Mouse (Mus musculus): ENCODE results near the gene Rgs8. TPM values are rescaled to one million over a fixed set of nuclear protein-coding genes. Genes with fewer than 3 reads are reported as not detected.

Rgs8 gene
- polyA plus RNA-seq, 1 experiment from 2014 or later: 0.14 TPM

DNA sequence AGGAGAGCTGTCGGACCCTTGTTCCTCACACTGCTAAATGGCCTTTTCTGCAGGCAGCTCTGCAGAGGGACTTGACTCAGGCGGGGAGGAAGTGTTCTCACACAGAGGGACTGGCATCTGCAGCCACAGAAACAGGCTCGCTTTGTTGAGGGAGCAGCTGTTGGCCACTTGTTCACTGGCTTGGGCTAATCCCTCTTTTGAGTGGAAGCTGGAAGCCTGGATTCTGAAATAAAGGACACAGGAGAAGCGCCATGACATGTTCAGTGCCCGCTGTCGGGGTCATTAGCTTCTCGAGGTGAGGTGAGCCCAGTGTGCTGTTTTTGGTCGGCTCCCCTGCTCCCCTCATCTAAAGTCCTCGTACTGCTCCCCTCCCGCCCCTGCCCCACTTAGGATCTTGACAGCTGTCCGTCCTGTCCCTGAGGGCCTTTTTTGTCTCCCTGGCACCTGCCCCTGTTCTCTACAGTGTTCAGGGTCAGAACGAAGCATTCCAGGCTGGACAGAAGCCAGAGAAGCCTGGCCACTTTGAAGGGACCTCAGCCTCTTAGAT lies 50.7 kb downstream of the Rgs8 start:
- no peak overlapping the region for H3K27ac ChIP-seq (ENCODE audit: low read depth)
- ATAC-seq (ENCODE audit: insufficient read depth) (no peak), DNase-seq (peak; percentile 40)
- 13% methylated on average over 12 of the region's 12 CpGs for WGBS
- no peaks in the 10 kb centered on the region for H3K36me3 ChIP-seq (ENCODE audit: insufficient read depth)
- no peak overlapping the region for H3K4me2 ChIP-seq
- no peaks in the 10 kb centered on the region for H3K9me3 ChIP-seq (ENCODE audit: low read depth, low read length)
- no peaks in the 10 kb centered on the region for H3K27me3 ChIP-seq (ENCODE audit: insufficient read depth, low read length)
- 0 out of 2 replicates have a peak, but pooled peaks cover 2% of the 10 kb centered on the region for H3K4me1 ChIP-seq (ENCODE audit: insufficient read depth)
- TF ChIP-seq CTCF (IDR thresholded peaks at IDR 0.05; ENCODE audit: low read depth): no peak
- H3K9ac ChIP-seq: no peak overlapping the region
- no peak overlapping the region for H3K4me3 ChIP-seq (ENCODE audit: low read depth, low read length)

DNA sequence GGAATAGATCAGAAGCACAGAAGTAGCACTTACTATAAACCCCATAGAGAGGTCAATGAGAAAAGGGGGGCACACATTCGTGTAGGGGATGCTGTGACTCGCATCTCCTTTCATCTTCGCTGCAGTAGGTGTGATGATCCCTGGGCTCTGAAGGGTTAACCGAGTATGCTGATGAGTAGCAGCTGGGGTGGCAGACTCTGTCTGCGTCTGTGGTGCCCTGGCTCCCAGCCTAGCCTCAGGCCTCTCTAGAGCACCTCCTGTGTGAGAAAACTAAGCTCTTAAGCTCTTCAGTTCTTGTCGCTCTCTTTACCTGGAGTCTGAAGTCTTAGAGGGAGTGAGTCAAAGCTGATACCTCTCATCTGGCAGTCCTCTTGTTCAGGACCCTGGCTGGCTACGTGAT lies 51.3 kb downstream of the Rgs8 start:
- 0 out of 2 replicates have a peak, but pooled peaks cover 2% of the 10 kb centered on the region for H3K4me1 ChIP-seq (ENCODE audit: insufficient read depth)
- DNase-seq (no peak), ATAC-seq (ENCODE audit: insufficient read depth) (no peak)
- no peak for TF ChIP-seq CTCF (IDR thresholded peaks at IDR 0.05; ENCODE audit: low read depth)
- H3K4me3 ChIP-seq (ENCODE audit: low read depth, low read length): no peak overlapping the region
- no peaks in the 10 kb centered on the region for H3K9me3 ChIP-seq (ENCODE audit: low read depth, low read length)
- no peak overlapping the region for H3K4me2 ChIP-seq
- H3K27me3 ChIP-seq (ENCODE audit: insufficient read depth, low read length): no peaks in the 10 kb centered on the region
- 16% methylated on average over 7 of the region's 7 CpGs for WGBS
- H3K27ac ChIP-seq (ENCODE audit: low read depth): no peak overlapping the region
- no peak overlapping the region for H3K9ac ChIP-seq
- H3K36me3 ChIP-seq (ENCODE audit: insufficient read depth): no peaks in the 10 kb centered on the region

GRCm38 (mm10) chr1:153704996-153705395 lies 52.2 kb downstream of the Rgs8 start:
- H3K36me3 ChIP-seq (ENCODE audit: insufficient read depth): no peaks in the 10 kb centered on the region
- H3K27ac ChIP-seq (ENCODE audit: low read depth): no peak overlapping the region
- no peak overlapping the region for H3K9ac ChIP-seq
- no peak for DNase-seq
- no peak overlapping the region for H3K4me2 ChIP-seq
- H3K4me3 ChIP-seq (ENCODE audit: low read depth, low read length): no peak overlapping the region
- H3K27me3 ChIP-seq (ENCODE audit: insufficient read depth, low read length): no peaks in the 10 kb centered on the region
- no peak for TF ChIP-seq CTCF (IDR thresholded peaks at IDR 0.05; ENCODE audit: low read depth)
- ATAC-seq (ENCODE audit: insufficient read depth): no peak
- 0 out of 2 replicates have a peak, but pooled peaks cover 2% of the 10 kb centered on the region for H3K4me1 ChIP-seq (ENCODE audit: insufficient read depth)
- H3K9me3 ChIP-seq (ENCODE audit: low read depth, low read length): no peaks in the 10 kb centered on the region
- 45% methylated on average over 3 of the region's 3 CpGs for WGBS

DNA sequence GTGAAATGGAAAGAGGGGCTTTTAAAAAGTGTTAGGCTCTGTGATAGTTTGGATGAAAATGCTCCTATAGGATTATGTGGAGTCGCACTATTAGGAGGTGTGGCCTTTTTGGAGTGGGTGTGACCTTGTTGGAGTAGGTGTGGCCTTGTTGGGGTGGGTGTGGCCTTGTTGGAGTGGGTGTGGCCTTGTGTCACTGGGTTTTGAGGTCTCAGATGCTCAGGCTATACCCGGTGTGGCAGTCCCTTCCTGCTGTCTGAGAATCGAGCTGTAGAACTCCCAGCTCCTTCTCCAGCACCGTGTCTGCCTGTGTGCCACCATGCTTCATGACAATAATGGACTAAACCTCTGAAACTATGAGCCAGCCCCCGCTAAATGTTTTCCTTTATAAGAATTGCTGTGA lies 55.8 kb downstream of the Rgs8 start:
- no peak for TF ChIP-seq CTCF (IDR thresholded peaks at IDR 0.05; ENCODE audit: low read depth)
- Histone ChIP-seq H3K27ac (ENCODE audit: low read depth) (no peak overlapping the region), H3K4me3 (ENCODE audit: low read depth, low read length) (no peak overlapping the region), H3K4me2 (no peak overlapping the region), H3K4me1 (ENCODE audit: insufficient read depth) (0 out of 2 replicates have a peak, but pooled peaks cover 2% of the 10 kb centered on the region), H3K9ac (no peak overlapping the region), H3K9me3 (ENCODE audit: low read depth, low read length) (no peaks in the 10 kb centered on the region), H3K36me3 (ENCODE audit: insufficient read depth) (no peaks in the 10 kb centered on the region), H3K27me3 (ENCODE audit: insufficient read depth, low read length) (no peaks in the 10 kb centered on the region)
- DNase-seq (no peak), ATAC-seq (ENCODE audit: insufficient read depth) (no peak)
- WGBS: 84% methylated on average over 5 of the region's 5 CpGs

GRCm38 (mm10) chr1:153709451-153709850 lies 56.6 kb downstream of the Rgs8 start:
- DNase-seq (no peak), ATAC-seq (ENCODE audit: insufficient read depth) (peak; percentile 21; the same call in 1 of the 2 replicates)
- Histone ChIP-seq H3K4me3 (ENCODE audit: low read depth, low read length) (no peak overlapping the region), H3K27ac (ENCODE audit: low read depth) (no peak overlapping the region), H3K4me1 (ENCODE audit: insufficient read depth) (no peaks in the 10 kb centered on the region), H3K9ac (no peak overlapping the region), H3K36me3 (ENCODE audit: insufficient read depth) (no peaks in the 10 kb centered on the region), H3K4me2 (no peak overlapping the region), H3K9me3 (ENCODE audit: low read depth, low read length) (no peaks in the 10 kb centered on the region), H3K27me3 (ENCODE audit: insufficient read depth, low read length) (no peaks in the 10 kb centered on the region)
- no peak for TF ChIP-seq CTCF (IDR thresholded peaks at IDR 0.05; ENCODE audit: low read depth)
- 31% methylated on average over 5 of the region's 5 CpGs for WGBS

GRCm38 (mm10) chr1:153711544-153712262 lies 58.9 kb downstream of the Rgs8 start:
- 45% methylated on average over 3 of the region's 3 CpGs for WGBS
- peak; percentile 76 for ATAC-seq (ENCODE audit: insufficient read depth)
- no peak for TF ChIP-seq CTCF (IDR thresholded peaks at IDR 0.05; ENCODE audit: low read depth)

GRCm38 (mm10) chr1:153712633-153713032 lies 59.8 kb downstream of the Rgs8 start:
- H3K9ac ChIP-seq: no peak overlapping the region
- no peaks in the 10 kb centered on the region for H3K9me3 ChIP-seq (ENCODE audit: low read depth, low read length)
- no peaks in the 10 kb centered on the region for H3K27me3 ChIP-seq (ENCODE audit: insufficient read depth, low read length)
- no peak overlapping the region for H3K4me3 ChIP-seq (ENCODE audit: low read depth, low read length)
- H3K4me1 ChIP-seq (ENCODE audit: insufficient read depth): no peaks in the 10 kb centered on the region
- no peak for TF ChIP-seq CTCF (IDR thresholded peaks at IDR 0.05; ENCODE audit: low read depth)
- WGBS: 90% methylated on average over 2 of the region's 2 CpGs
- no peak overlapping the region for H3K4me2 ChIP-seq
- no peak overlapping the region for H3K27ac ChIP-seq (ENCODE audit: low read depth)
- DNase-seq: no peak
- H3K36me3 ChIP-seq (ENCODE audit: insufficient read depth): no peaks in the 10 kb centered on the region
- ATAC-seq (ENCODE audit: insufficient read depth): no peak

More at GRCm38 (mm10) chr1:153711544-153712262, 58.9 kb downstream of the Rgs8 start:
- H3K4me1 ChIP-seq (ENCODE audit: insufficient read depth): no peaks in the 10 kb centered on the region
- H3K27ac ChIP-seq (ENCODE audit: low read depth): 0 out of 2 replicates have a peak overlapping the region, but pooled peaks have one; percentile 15
- peak; percentile 60 for DNase-seq
- no peaks in the 10 kb centered on the region for H3K36me3 ChIP-seq (ENCODE audit: insufficient read depth)
- H3K4me3 ChIP-seq (ENCODE audit: low read depth, low read length): no peak overlapping the region
- no peaks in the 10 kb centered on the region for H3K27me3 ChIP-seq (ENCODE audit: insufficient read depth, low read length)
- H3K4me2 ChIP-seq: no peak overlapping the region
- H3K9ac ChIP-seq: no peak overlapping the region
- no peaks in the 10 kb centered on the region for H3K9me3 ChIP-seq (ENCODE audit: low read depth, low read length)
